8 mouse cellular contexts compared by ENCODE assay signal in genomic region chr14:19905615-19906014, GRCm38 (mm10).
DNase-seq lines count a peak whose midpoint lies in the region; ATAC-seq and TF ChIP-seq lines count a peak whose summit lies in the region.
"Had no signal": no experiment of that assay in that cellular context is flagged by ENCODE, and none has a peak within 500 bp of the region (broad histone marks: within the 10 kb centered on the region; RNA-seq: fewer than 3 reads in every experiment).

No protein-coding gene starts in this region.

- H3K9me3 ChIP-seq in hindbrain, postnatal 0 days (ENCODE audit: low read length): no peaks in the 10 kb centered on the region
- H3K9me3 ChIP-seq in neural tube, embryonic 14.5 days (ENCODE audit: control insufficient read depth, low read length): no peaks in the 10 kb centered on the region
- H3K9me3 ChIP-seq in liver, embryonic 11.5 days (ENCODE audit: control insufficient read depth, low read length): no peaks in the 10 kb centered on the region

- no peak overlapping the region for H3K4me3 ChIP-seq in hindbrain, postnatal 0 days (ENCODE audit: low read length)
- no peak overlapping the region for H3K4me3 ChIP-seq in neural tube, embryonic 14.5 days (ENCODE audit: low read depth, low read length)
- H3K4me3 ChIP-seq in liver, embryonic 11.5 days (ENCODE audit: low read depth, low read length): no peak overlapping the region

- ATAC-seq in hindbrain, postnatal 0 days: peak; percentile 89
- peak; percentile 82; the same call in 1 of the 2 replicates for ATAC-seq in neural tube, embryonic 14.5 days (ENCODE audit: low read depth)
- ATAC-seq in liver, embryonic 11.5 days (replicated peaks; ENCODE audit: low FRiP score): no peak

- WGBS in hindbrain, postnatal 0 days: 16% methylated on average over 5 of the region's 5 CpGs
- 39% methylated on average over 5 of the region's 5 CpGs for WGBS in neural tube, embryonic 14.5 days
- WGBS in liver, embryonic 11.5 days: 80% methylated on average over 5 of the region's 5 CpGs

- H3K27me3 ChIP-seq in hindbrain, postnatal 0 days (ENCODE audit: insufficient read depth, low read length): no peaks in the 10 kb centered on the region
- H3K27me3 ChIP-seq in neural tube, embryonic 14.5 days (ENCODE audit: control insufficient read depth, insufficient read depth, low read length): no peaks in the 10 kb centered on the region
- no peaks in the 10 kb centered on the region for H3K27me3 ChIP-seq in liver, embryonic 11.5 days (replicated peaks; ENCODE audit: control insufficient read depth, insufficient read depth, low read length)

- H3K36me3 ChIP-seq in hindbrain, postnatal 0 days (ENCODE audit: insufficient read depth, low read length): no peaks in the 10 kb centered on the region
- H3K36me3 ChIP-seq in neural tube, embryonic 14.5 days (ENCODE audit: control insufficient read depth, insufficient read depth, low read length): no peaks in the 10 kb centered on the region
- H3K36me3 ChIP-seq in liver, embryonic 11.5 days (ENCODE audit: control insufficient read depth, insufficient read depth, low read length): no peaks in the 10 kb centered on the region

- intact Hi-C loops in left cerebral cortex, postnatal 10 days (cut with DNase I): no loop called here

- H3K4me2 ChIP-seq in hindbrain, postnatal 0 days (ENCODE audit: low read depth, low read length): no peak overlapping the region
- H3K4me2 ChIP-seq in neural tube, embryonic 14.5 days (ENCODE audit: low read depth, low read length): no peak overlapping the region
- no peak overlapping the region for H3K4me2 ChIP-seq in liver, embryonic 11.5 days

- no peak for TF ChIP-seq CTCF in hindbrain, postnatal 0 days (IDR thresholded peaks at IDR 0.05; ENCODE audit: low read depth)

- peaks cover 14% of the 10 kb centered on the region for H3K4me1 ChIP-seq in hindbrain, postnatal 0 days (ENCODE audit: insufficient read depth, low read length)
- peaks cover 16% of the 10 kb centered on the region for H3K4me1 ChIP-seq in neural tube, embryonic 14.5 days (ENCODE audit: control insufficient read depth, insufficient read depth, low read length)
- H3K4me1 ChIP-seq in liver, embryonic 11.5 days (replicated peaks; ENCODE audit: control insufficient read depth, insufficient read depth, low read length): no peaks in the 10 kb centered on the region

- peak overlapping the region; percentile 70 for H3K27ac ChIP-seq in hindbrain, postnatal 0 days
- H3K27ac ChIP-seq in neural tube, embryonic 14.5 days (ENCODE audit: low read depth, low read length): peak overlapping the region; percentile 55
- H3K27ac ChIP-seq in liver, embryonic 11.5 days (ENCODE audit: low read depth, low read length): no peak overlapping the region
- H3K27ac ChIP-seq: liver, embryonic 14.5 days had no signal

- no peak overlapping the region for H3K9ac ChIP-seq in hindbrain, postnatal 0 days (replicated peaks; ENCODE audit: low read length)
- H3K9ac ChIP-seq in neural tube, embryonic 14.5 days (replicated peaks; ENCODE audit: low read depth, low read length): no peak overlapping the region
- no peak overlapping the region for H3K9ac ChIP-seq in liver, embryonic 11.5 days (ENCODE audit: low read depth, low read length)
- H3K9ac ChIP-seq: liver, embryonic 14.5 days had no signal

- peak; percentile 42 for DNase-seq in adipocyte (ENCODE audit: low spot score)
- peak; percentile 79 for DNase-seq in cerebellum, adult 11 months
- DNase-seq in frontal cortex, postnatal 25 days (ENCODE audit: low spot score in 2 of 2): peak; percentile 23 to 39
- peak; percentile 89 for DNase-seq in hindbrain, postnatal 0 days (ENCODE audit: low spot score)
- peak; percentile 73 to 85 for DNase-seq in left cerebral cortex, postnatal 10 days (ENCODE audit: extremely low spot score in 1 of 2, low spot score in 2 of 2)
- no peak for DNase-seq in liver, embryonic 11.5 days (ENCODE audit: low spot score)
